Mouse (Mus musculus) MEL (cell line): ENCODE measurements around the gene Grb2.
A peak's percentile ranks its signal among the peaks of the same experiment; 100 is the strongest.

Experiments used
- CHD2 ChIP-seq: IDR thresholded peaks from 2 replicates; pipeline ENCODE4 v1.6.1; 2011; ENCODE audit warnings: low read length, improper control_type of control experiment
- CTCF ChIP-seq, 3 experiments: IDR thresholded peaks in 2 of 3; conservative IDR thresholded peaks in 1 of 3; 2 replicates each; pipeline ENCODE4 v1.5.1; 2011 to 2012; ENCODE audit warnings: low read length in 3 of 3, low read depth in 2 of 3, mild to moderate bottlenecking in 2 of 3, improper control_type of control experiment in 1 of 3, inconsistent platforms in 1 of 3, mixed read lengths in 1 of 3, moderate library complexity in 1 of 3; ENCODE audit not compliant: control insufficient read depth in 1 of 3, insufficient read depth in 1 of 3, poor library complexity in 1 of 3, severe bottlenecking in 1 of 3
- EP300 ChIP-seq, 2 experiments: IDR thresholded peaks; 2 replicates each; pipeline ENCODE4 v1.6.1; 2011; ENCODE audit warnings: improper control_type of control experiment in 2 of 2, low read length in 2 of 2, low read depth in 1 of 2, mild to moderate bottlenecking in 1 of 2
- GATA1 ChIP-seq: IDR thresholded peaks from 2 replicates; pipeline ENCODE4 v1.6.1; 2011; ENCODE audit warnings: low read depth, low read length, improper control_type of control experiment
- MAX ChIP-seq: IDR thresholded peaks from 2 replicates; pipeline ENCODE4 v1.6.1; 2011; ENCODE audit warnings: low read length, improper control_type of control experiment
- MAZ ChIP-seq: IDR thresholded peaks from 2 replicates; pipeline ENCODE4 v1.6.1; 2012; ENCODE audit warnings: low read depth, mild to moderate bottlenecking, inconsistent platforms, low read length, improper control_type of control experiment
- POLR2A ChIP-seq, 2 experiments: IDR thresholded peaks; 2 replicates each; pipeline ENCODE4 v1.6.1; 2011 to 2012; ENCODE audit warnings: low read length in 2 of 2, mild to moderate bottlenecking in 2 of 2, control low read depth in 1 of 2, improper control_type of control experiment in 1 of 2, low read depth in 1 of 2, moderate library complexity in 1 of 2; ENCODE audit not compliant: control insufficient read depth in 1 of 2, insufficient read depth in 1 of 2, poor library complexity in 1 of 2
- POLR2AphosphoS5 ChIP-seq: IDR thresholded peaks from 2 replicates; pipeline ENCODE4 v1.6.1; 2012; ENCODE audit warnings: low read depth, borderline replicate concordance, mild to moderate bottlenecking, inconsistent platforms, low read length, moderate library complexity, mixed read lengths
- ZKSCAN1 ChIP-seq: IDR thresholded peaks from 2 replicates; pipeline ENCODE4 v1.6.1; 2012; ENCODE audit warnings: low read depth, mild to moderate bottlenecking, inconsistent platforms, low read length, improper control_type of control experiment, moderate library complexity

DNA sequence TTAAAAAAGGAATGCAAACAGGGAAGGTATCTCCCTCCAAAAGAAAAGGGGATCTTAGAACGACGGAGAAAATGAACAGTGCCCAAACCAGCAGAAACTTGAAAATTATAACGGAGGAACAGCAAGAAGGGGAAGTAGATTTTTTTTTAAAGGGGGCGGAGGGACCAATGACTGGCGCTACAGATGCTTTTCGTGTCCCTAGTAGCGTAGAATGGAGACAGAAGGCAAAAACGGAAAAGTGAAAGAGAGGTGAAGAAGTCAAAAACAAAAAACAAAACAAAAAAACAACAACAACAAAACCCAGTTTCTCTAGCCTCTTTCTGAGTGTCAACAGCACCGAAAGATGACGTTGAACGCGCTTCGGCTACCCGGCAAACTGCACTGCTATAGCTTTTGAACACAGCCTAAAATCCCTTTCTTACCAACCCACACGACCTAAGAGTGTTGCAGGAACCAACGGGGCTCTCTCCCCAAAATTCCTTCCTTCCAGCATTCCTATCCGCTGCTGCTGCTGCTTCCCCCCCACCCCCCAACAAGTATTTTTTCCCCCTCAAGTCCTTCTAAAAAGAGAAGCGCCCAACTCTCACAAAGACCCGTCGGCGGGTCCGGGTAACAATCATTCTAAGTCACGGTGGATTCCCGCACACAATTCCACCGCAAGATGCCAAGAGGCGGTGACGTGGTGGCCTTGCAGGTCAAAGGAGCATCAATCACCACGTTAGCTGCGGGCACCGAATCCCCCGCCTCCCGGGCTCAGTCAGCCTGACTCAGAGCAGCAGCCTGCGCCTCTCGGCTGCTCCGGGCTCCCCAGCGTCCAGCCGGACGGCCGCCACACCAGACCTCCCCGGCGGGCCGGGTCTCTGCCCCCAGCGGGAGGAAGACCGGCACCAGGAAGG lies 836 bp downstream of the Grb2 start:
- TF ChIP-seq MAX (peak; percentile 32; the same call in 1 of the 2 replicates), EP300 (IDR thresholded peaks at IDR 0.05; ENCODE audit: low read depth in 1 of 2, low read length in 2 of 2) (peak; percentile 52 to 53), POLR2AphosphoS5 (no peak), POLR2A (IDR thresholded peaks at IDR 0.05; ENCODE audit: control insufficient read depth in 1 of 2, insufficient read depth in 1 of 2, low read depth in 1 of 2, low read length in 2 of 2, poor library complexity in 1 of 2) (peak in 1 of 2 experiments; percentile 70; a peak in 2 of 4 replicates), ZKSCAN1 (no peak; the same call in 1 of the 2 replicates), GATA1 (no peak), CTCF (IDR thresholded peaks at IDR 0.05 in 2 of 3, conservative IDR thresholded peaks at IDR 0.05 in 1 of 3; ENCODE audit: control insufficient read depth in 1 of 3, insufficient read depth in 1 of 3, low read depth in 2 of 3, low read length in 3 of 3, poor library complexity in 1 of 3, severe bottlenecking in 1 of 3) (no peak), CHD2 (no peak; the same call in 1 of the 2 replicates), MAZ (0 out of 2 replicates have a peak, but pooled peaks have one; percentile 47)
